Mouse (Mus musculus) right cerebral cortex, adult 2 months (tissue): ENCODE results near the gene Arrdc5.

Source experiments
- DNase-seq, 2 experiments: peaks; one replicate each; pipeline ENCODE4 v3.0.0; 2021 to 2022; ENCODE audit warnings: low spot score in 2 of 2

Gene Arrdc5

GRCm38 (mm10) chr17:56303847-56304586, 3.9 kb upstream of the Arrdc5 start:
- peak; percentile 93 for DNase-seq

- no peak for DNase-seq
Observed at GRCm38 (mm10) chr17:56303160-56303846, 3.2 kb upstream of the Arrdc5 start, which contains the start of gene Uhrf1. Gene Uhrf1 (plus strand): TSS chr17:56303321.

GRCm38 (mm10) chr17:56302363-56302996, 2.4 kb upstream of the Arrdc5 start:
- DNase-seq, result no peak

GRCm38 (mm10) chr17:56298238-56298637, 1.8 kb downstream of the Arrdc5 start:
- DNase-seq, result no peak

GRCm38 (mm10) chr17:56296201-56296600, 3.9 kb downstream of the Arrdc5 start:
- no peak for DNase-seq

GRCm38 (mm10) chr17:56294241-56294640, 5.8 kb downstream of the Arrdc5 start:
- peak in 1 of 2 experiments; percentile 28 for DNase-seq

- DNase-seq, result no peak
Observed at GRCm38 (mm10) chr17:56293291-56293690, 6.8 kb downstream of the Arrdc5 start.

GRCm38 (mm10) chr17:56292531-56293222, 7.4 kb downstream of the Arrdc5 start, which contains the start of gene Plin3:
Gene Plin3 (minus strand): TSS chr17:56292873.
- no peak for DNase-seq

- no peak for DNase-seq
Observed at GRCm38 (mm10) chr17:56291826-56292475, 8.1 kb downstream of the Arrdc5 start.

GRCm38 (mm10) chr17:56291171-56291511, 8.9 kb downstream of the Arrdc5 start:
- DNase-seq, result peak; percentile 49 to 61

DNA sequence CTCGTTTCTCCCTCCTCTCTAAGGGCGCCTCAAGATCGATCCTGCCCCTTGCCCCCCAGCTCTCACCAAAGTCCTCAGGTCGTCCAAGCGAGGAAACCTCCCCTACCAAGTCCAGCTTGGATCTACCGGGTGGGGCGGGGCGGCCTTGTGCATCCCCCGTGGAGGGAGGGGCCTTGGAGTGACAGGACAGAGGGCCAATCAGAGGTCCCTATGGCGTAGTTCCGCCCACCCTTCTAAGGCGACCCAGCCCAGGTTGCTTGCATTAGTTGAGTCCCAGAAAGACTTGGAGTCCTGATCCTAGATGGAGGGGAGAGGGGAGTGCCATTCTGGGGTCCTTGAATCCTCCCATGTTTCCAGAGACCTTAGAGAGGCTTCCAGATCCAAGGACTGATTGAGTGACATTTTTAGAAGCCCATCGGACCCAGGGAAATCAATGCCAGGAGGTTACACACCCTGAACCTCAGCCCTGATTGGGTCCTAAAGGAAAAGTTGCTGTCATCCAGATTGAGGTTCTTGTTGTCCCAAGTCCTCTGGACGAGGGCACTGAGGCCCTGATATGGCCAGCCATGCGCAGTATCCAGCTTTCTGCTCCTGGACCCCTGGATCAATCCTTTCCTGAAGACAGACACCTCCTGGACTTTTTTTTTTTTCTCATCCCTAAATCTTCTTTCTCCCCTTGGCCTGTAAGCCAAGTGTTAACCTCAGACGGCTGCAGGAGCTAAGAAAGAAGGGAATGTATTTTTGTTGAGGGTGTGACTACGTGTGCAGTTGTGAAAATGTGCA, 9.5 kb downstream of the Arrdc5 start:
- peak; percentile 57 to 59 for DNase-seq

- no peak for DNase-seq
Observed at GRCm38 (mm10) chr17:56289371-56290331, 10.4 kb downstream of the Arrdc5 start.

GRCm38 (mm10) chr17:56288866-56289265, 11.2 kb downstream of the Arrdc5 start:
- DNase-seq, result no peak

DNA sequence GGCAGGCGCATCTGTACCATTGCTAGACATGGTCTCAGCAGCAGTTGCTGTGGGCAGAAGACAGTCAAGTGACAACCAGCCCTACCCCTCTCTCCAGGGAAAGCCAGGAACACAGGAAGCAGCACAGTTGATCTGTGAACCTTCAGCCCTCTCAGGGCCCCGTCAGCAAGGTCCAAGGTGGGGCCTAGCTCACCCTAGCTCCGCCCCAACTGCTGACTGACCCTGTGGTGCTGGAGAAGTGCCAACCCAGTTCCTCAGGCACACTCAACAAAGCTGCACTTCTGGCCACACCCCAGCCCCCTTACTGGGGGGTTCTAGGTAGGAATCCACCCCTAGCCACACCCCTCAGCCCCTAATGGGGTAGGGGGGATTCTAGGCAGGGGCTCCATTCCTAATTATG, 12.3 kb downstream of the Arrdc5 start:
- DNase-seq, result no peak

DNA sequence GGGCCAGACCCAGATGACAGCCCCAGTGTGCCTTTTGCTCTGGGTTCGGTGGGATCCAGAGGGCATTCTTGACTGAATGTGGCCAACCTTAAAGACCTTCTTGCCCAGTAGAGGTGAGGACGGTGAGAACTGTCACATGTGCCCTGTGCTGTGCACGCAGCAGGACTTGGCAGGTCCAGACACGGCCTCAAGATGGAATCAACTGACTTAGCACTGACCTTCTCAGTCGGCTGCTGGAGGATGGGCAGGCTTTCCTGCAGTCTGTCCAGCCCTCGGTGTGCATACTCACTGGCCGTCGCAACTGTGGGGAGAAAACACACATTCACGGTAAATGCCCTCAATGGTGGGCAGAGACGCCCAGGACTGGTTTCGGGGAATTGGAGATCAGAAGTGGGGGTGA, 14.1 kb downstream of the Arrdc5 start:
- DNase-seq, result no peak

- DNase-seq, result peak; percentile 58 to 59
Observed at GRCm38 (mm10) chr17:56283316-56283715, 16.8 kb downstream of the Arrdc5 start.

DNA sequence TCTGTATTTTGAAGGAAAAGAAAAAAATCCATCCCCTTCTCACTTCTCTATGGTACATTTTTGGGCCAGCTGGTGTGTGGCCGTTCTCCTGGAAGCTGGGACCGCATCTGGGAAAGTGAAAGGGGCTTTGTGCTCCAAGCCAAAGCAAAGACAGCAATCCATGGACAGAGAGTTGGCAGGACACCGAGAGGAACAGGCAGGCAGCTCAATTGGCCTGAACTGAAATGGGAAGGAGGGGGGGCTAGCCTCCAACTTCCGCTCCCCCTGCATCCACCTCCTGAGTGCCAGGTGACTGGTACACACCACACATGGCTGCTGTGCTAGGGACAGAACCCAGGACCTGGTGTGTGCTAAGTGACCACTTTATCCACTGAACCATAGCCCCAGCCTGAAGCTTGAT, 17.3 kb downstream of the Arrdc5 start:
- no peak for DNase-seq

DNA sequence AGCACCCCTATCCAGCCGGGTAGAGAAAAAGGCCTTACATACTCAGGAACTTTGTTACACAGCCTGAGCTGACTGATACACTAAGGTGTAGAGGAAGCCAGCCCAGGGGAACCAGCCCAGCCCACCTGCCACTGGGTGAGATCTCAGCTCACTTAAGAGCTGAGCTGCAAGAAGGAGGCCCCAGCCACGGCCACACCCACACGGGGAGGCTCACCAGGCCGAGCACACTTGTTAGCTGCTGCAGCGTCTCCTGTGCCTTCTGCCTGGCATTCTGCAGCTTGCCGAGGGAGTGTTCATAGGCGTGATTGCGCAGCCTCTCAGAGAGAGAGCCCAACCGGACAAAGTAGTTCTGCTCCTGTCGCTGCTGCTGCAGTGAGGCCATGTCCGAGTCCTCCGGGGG, 18.9 kb downstream of the Arrdc5 start:
- DNase-seq, result no peak

DNA sequence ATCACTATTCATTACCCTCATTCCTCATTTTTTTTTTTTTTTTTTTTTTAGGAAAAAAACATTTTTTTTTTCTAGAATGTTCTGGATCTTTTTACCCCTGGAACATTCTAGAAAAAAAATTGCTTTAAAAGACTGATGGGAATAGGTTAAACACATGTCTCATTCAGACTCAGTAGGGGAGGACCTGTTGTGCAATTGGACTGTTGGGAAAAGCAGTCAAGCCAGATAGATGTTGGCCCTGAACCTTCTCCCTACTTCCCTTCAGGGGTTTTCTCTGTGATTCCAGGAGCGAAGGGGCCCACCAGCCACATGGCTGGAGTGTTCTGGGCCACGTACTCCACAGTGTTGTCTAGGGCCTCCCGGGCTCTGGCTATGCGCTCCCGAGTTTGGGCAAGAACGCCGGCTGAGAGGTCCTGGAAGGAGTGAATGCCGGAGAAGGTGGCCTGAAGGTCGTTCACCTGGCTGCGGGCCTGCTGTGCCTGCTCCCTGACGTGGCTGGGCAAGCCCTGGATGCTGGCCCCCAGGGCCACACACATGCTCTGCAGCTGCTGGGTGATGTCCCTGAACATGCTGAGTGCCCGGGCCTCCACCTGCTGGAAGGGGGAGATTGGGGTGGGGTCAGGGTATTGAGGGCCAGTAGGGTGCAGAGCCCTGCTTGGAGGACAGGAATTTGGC, 20.5 kb downstream of the Arrdc5 start:
- no peak for DNase-seq
